Mouse (Mus musculus): Measurements from ENCODE around the gene Susd4.

GRCm38 (mm10) chr1:182747834-182748233 lies 15.8 kb upstream of the Susd4 start:
- no peak for TF ChIP-seq CTCF (IDR thresholded peaks at IDR 0.05; ENCODE audit: low read depth, low read length)
- TF ChIP-seq GATA1 (IDR thresholded peaks at IDR 0.05; ENCODE audit: borderline replicate concordance, low read length) = no peak
- TF ChIP-seq TAL1 (conservative IDR thresholded peaks at IDR 0.05; ENCODE audit: low read depth, low read length) = no peak

All from G1E (cell line).